Mouse (Mus musculus) macrophage (primary cell): ENCODE data around the gene Ces3a. TPM values are rescaled to one million over a fixed set of nuclear protein-coding genes. Genes with fewer than 3 reads are reported as not detected.
"Not testable (repeated sequence)": the region's sequence is repeated elsewhere in the genome, so short reads cannot be mapped to it uniquely, and the experiment has no call there.

ENCODE experiments used
- H3K27ac ChIP-seq: fragments of 350-480 bp; formaldehyde crosslinking; 2 replicates; pipeline ENCODE4 v1.9.0; 2021
- H3K36me3 ChIP-seq: fragments of 350-480 bp; formaldehyde crosslinking; 2 replicates; pipeline ENCODE4 v1.9.0; 2021; ENCODE audit errors: inconsistent target
- H3K4me3 ChIP-seq: fragments of 350-480 bp; formaldehyde crosslinking; 2 replicates; pipeline ENCODE4 v1.9.0; 2021; ENCODE audit errors: inconsistent target
- H3K79me2 ChIP-seq: fragments of 350-480 bp; formaldehyde crosslinking; 2 replicates; pipeline ENCODE4 v1.9.0; 2021; ENCODE audit errors: inconsistent target
- WGBS: methylation state at CpG from one replicate; pipeline ENCODE4 v1.1.7; 2026; ENCODE audit warnings: inconsistent platforms; ENCODE audit not compliant: missing documents; 5-methylcytosine and 5-hydroxymethylcytosine counted together
- polyA plus RNA-seq: library from polyadenylated mRNA; stranded (reverse); fragments of 250-400 nt; gene quantifications from 3 replicates; pipeline ENCODE4 v1.2.4, GENCODE M21; 2018; ENCODE audit warnings: inconsistent platforms

The Ces3a gene
- polyA plus RNA-seq, 1 experiment from 2014 or later = not detected

DNA sequence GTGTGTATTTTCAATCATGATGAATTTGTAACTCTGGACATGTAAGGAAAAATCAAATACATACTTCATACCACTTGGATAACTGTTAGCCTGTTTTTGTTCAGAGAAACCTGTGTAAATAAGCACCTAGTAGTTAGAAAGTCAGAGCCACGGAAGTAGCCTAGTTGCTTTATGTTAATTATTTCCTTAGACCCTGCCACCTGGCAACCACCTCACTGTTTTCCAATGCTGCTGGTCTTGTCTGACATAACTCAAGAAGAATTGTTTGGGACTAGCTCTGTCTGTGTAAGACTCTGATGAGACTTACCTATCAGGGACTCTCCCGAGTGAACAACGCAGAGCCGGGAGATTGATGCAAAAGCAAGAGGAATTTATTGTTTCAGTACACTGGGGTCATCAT is 28.2 kb downstream of the Ces3a start:
- Histone ChIP-seq H3K27ac (no peak overlapping the region), H3K36me3 (no peaks in the 10 kb centered on the region), H3K4me3 (no peak overlapping the region), H3K79me2 (no peaks in the 10 kb centered on the region)
- 95% methylated on average over 4 of the region's 4 CpGs for WGBS

DNA sequence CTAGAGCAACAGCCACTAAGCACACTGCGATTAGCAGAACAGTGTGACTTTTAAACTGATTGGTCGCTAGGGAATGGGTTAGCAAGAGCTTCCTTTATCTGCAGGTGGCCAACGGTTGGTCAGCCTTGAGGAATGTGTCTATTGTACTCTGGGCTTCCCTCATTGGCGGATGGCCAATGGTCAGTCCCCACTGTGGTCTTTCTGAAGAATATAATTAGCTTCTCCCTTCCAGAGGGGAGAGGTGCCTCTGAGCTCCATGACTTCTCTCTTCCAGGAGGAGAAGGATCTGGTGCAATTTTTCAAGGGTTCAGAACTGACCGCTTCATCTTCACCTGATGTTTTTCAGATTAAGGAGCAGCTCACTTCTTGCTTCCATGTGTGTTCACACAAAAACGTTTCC is 28.7 kb downstream of the Ces3a start:
- no peak overlapping the region for H3K4me3 ChIP-seq
- H3K27ac ChIP-seq = no peak overlapping the region
- H3K36me3 ChIP-seq = no peaks in the 10 kb centered on the region
- 88% methylated on average over 5 of the region's 6 CpGs for WGBS
- no peaks in the 10 kb centered on the region for H3K79me2 ChIP-seq

DNA sequence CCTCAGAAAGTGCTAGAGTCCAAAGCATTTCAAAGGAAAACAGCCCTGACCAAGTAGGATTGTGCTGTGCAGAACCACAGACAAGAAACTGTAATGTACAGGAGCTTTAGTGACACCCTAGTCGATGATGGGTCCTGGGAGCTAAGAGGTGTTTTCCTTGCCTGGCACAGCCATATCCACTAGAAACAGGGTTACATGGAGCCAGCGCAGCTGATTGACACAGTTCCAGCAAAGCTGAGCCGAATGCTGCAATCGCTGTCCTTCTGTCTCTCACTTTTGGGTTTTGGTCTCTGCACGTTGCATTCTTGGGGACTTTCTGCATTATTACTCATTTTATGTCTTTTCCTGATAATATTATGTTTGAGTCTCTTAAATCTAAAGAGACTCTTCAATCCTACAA is 30.2 kb downstream of the Ces3a start:
- Histone ChIP-seq H3K36me3 (no peaks in the 10 kb centered on the region), H3K4me3 (no peak overlapping the region), H3K27ac (no peak overlapping the region), H3K79me2 (no peaks in the 10 kb centered on the region)
- WGBS = 93% methylated on average over 5 of the region's 5 CpGs

DNA sequence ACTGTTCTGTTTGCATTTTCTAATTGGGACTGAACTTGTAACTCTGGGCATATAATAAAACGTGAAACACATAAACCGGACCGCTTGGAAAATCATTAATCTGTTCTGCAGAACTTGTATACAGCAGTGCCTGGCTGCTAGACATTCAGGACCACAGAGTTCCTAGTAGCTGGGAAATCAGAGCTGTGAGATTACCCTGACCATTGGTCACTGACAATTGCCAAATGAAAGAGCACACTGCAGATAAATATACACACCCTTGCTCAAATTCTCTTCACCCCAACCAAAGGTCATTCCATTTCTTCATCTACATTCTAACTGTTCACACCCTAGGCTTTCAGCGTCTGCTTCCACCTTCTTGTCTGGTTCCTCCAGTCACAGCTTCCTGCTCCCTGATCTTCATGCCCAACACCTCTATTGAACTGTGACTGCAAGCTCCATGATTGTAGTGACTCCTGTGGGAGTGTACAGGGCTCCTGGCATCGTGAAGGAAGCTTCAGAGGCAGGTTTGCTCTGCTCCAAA is 32.5 kb downstream of the Ces3a start:
- Histone ChIP-seq H3K4me3 (no peak overlapping the region), H3K79me2 (no peaks in the 10 kb centered on the region), H3K36me3 (no peaks in the 10 kb centered on the region), H3K27ac (no peak overlapping the region)
- 70% methylated on average over 5 of the region's 5 CpGs for WGBS

DNA sequence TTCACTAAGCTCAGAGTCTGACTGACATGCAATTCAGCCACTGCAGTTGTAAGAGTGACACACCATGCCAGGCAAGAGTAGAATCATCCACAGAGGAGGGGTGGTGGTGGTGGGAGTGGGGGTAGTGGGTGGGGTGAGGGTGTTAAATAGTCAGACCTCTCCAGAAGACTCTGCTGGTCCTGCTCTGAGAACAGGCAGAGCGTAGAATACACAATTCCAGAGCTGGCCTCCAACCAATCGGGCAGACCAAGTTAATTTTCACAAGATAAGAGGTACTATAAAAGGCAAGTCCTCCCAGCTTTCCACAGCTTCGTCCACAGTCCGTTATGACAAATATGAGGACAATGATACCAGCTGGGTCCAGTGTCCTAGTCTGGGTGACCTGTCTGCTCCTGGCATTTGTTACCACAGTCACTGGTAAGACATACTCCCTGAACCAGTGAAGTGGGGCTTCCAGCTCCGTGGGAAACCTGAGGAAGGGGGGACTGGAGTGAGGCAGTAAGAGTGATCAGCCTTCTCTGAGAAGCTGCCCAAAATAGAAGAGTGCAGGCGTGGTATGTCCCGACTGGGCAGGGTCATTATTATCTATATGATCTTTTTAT is 35.1 kb downstream of the Ces3a start, which contains the start of gene Ces3b:
Gene Ces3b (plus strand): TSS at position 305 of the 602 bp plus-strand sequence.
- 78% methylated on average over 6 of the region's 7 CpGs for WGBS
- H3K27ac ChIP-seq = no peak within 1 kb of the TSS
- H3K36me3 ChIP-seq = no peaks in the 10 kb centered on the region
- H3K79me2 ChIP-seq = no peaks in the 10 kb centered on the region
- no peak within 1 kb of the TSS for H3K4me3 ChIP-seq

DNA sequence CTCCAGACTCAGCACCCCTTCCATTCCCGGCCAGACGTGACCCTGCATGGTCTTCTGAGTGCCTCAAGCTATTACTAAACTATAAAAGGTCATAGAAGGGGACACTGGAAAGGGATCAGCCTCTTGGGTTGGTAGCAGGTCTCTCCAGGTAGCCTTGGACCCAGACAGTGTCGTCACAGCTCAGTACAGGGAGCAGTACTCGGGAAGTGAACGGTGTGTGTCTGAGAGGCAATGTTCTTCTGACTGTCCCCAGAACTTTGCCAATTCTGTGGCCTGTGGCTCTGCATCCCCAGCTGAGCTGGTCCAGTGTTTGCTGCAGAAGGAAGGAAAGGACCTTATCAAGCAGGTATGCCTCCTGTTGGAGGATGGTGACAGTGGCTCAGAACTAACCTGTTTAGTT is 39.8 kb downstream of the Ces3a start:
- WGBS = 88% methylated on average over 2 of the region's 5 CpGs
- not testable (repeated sequence) for H3K79me2 ChIP-seq, H3K27ac ChIP-seq, H3K4me3 ChIP-seq, H3K36me3 ChIP-seq

DNA sequence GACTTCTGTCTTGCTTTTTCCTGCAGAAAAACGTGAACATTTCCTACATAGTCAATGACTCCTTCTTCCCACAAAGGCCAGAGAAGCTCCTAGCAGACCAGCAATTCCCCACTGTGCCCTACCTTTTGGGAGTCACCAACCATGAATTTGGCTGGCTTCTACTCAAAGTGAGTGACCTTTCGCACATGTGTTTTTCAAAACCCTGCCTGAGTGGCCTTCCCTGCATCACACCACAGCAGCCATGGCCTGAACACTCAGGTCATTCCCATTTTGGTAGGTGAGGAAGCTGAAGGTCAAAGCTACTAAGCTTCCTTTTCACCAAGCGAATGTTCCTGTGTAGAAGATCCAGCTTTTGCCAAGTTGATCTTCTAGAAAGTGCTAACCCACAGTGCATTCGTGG is 40.2 kb downstream of the Ces3a start:
- H3K79me2 ChIP-seq = no peaks in the 10 kb centered on the region
- no peak overlapping the region for H3K4me3 ChIP-seq
- 67% methylated on average over 4 of the region's 4 CpGs for WGBS
- no peaks in the 10 kb centered on the region for H3K36me3 ChIP-seq
- H3K27ac ChIP-seq = no peak overlapping the region

GRCm38 (mm10) chr8:105093992-105094391 is 45.6 kb downstream of the Ces3a start:
- Histone ChIP-seq H3K36me3 (no peaks in the 10 kb centered on the region), H3K4me3 (no peak overlapping the region), H3K79me2 (no peaks in the 10 kb centered on the region), H3K27ac (no peak overlapping the region)
- 64% methylated on average over 3 of the region's 3 CpGs for WGBS

GRCm38 (mm10) chr8:105102101-105102785 is 53.8 kb downstream of the Ces3a start:
- not testable (repeated sequence) for H3K79me2 ChIP-seq, H3K36me3 ChIP-seq, H3K27ac ChIP-seq, H3K4me3 ChIP-seq
- 86% methylated on average over 4 of the region's 4 CpGs for WGBS

DNA sequence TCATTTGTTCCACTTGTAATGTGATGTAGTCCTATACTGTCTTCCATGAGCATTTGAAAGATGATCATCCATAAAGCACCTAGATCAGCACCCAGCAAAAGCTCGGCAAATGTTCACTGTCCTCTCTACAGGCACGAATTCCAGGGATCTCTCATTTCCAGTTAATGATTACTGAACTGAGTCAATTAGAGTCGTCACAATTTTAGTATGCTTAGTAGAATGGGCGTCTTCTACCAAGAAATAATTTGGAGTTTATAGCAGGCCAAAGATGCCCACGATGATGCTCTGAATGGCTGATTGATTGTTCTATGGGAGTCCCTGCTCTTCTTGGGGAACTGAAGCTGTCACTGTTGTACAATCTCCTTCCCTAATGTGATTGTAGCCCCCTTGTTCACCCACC is 55.3 kb downstream of the Ces3a start:
- H3K36me3 ChIP-seq, H3K79me2 ChIP-seq, H3K4me3 ChIP-seq, H3K27ac ChIP-seq: not testable (repeated sequence)
- WGBS = 92% methylated on average over 5 of the region's 5 CpGs

DNA sequence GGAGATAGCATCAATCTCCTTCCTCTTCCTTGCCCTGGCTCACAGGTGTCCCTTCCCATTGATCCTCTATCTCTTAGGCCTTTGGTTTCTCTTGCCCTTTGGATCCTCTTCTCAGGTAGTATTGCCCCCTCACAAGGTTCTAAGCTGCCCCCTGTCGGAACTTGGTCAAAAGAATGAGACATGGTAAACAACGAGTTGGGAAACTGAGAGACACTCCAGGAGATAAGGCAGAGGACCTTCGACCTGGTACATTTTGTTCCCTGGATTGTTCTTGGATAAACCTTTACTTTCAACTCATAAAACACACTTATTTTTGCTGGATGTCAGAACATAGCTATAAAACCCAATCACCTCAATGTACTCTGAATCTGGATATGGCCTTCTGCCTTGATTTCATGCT is 55.8 kb downstream of the Ces3a start:
- H3K4me3 ChIP-seq = no peak overlapping the region
- no peaks in the 10 kb centered on the region for H3K79me2 ChIP-seq
- H3K36me3 ChIP-seq = no peaks in the 10 kb centered on the region
- 85% methylated on average over 3 of the region's 3 CpGs for WGBS
- H3K27ac ChIP-seq = no peak overlapping the region

Other genes with a start within 250 kb of the Ces3a start
- not detected in 3 replicates for gene Ces2b, start 217.0 kb upstream of the Ces3a start, polyA plus RNA-seq
- gene Ces2c, start 201.5 kb upstream of the Ces3a start, polyA plus RNA-seq = not detected in 3 replicates
- not detected in 3 replicates for gene Ces2e, start 122.3 kb upstream of the Ces3a start, polyA plus RNA-seq
- not detected in 3 replicates for gene Ces2f, start 101.2 kb upstream of the Ces3a start, polyA plus RNA-seq
- not detected in 3 replicates for gene Ces2g, start 86.9 kb upstream of the Ces3a start, polyA plus RNA-seq
- gene Ces2h, start 47.7 kb upstream of the Ces3a start, polyA plus RNA-seq = not detected in 3 replicates
- gene Ces3b, start 35.2 kb downstream of the Ces3a start, polyA plus RNA-seq = not detected in 3 replicates
- not detected in 3 replicates for gene Ces4a, start 83.2 kb downstream of the Ces3a start, polyA plus RNA-seq
- 59.1 to 125 TPM (median 65.1 TPM) in 3 replicates for gene Cbfb, start 122.1 kb downstream of the Ces3a start, polyA plus RNA-seq
- gene D230025D16Rik, start 176.5 kb downstream of the Ces3a start, polyA plus RNA-seq = 15.2 to 26.7 TPM (median 16.3 TPM) in 3 replicates
- gene B3gnt9, start 206.6 kb downstream of the Ces3a start, polyA plus RNA-seq = 1.8 to 2.8 TPM (median 2.4 TPM) in 3 replicates
- gene Tradd, start 216.0 kb downstream of the Ces3a start, polyA plus RNA-seq = 8.4 to 20.0 TPM (median 19.9 TPM) in 3 replicates
- 2.1 to 7.5 TPM (median 3.9 TPM) in 3 replicates for gene Fbxl8, start 216.0 kb downstream of the Ces3a start, polyA plus RNA-seq
- gene Hsf4, start 221.2 kb downstream of the Ces3a start, polyA plus RNA-seq = 2.9 to 8.0 TPM (median 3.4 TPM) in 3 replicates
- gene Nol3, start 227.5 kb downstream of the Ces3a start, polyA plus RNA-seq = 0.16 to 0.77 TPM (median 0.73 TPM) in 3 replicates
- 0.79 to 3.9 TPM (median 1.5 TPM) in 3 replicates for gene 4931428F04Rik, start 241.3 kb downstream of the Ces3a start, polyA plus RNA-seq
- gene Exoc3l, start 247.5 kb downstream of the Ces3a start, polyA plus RNA-seq = 0.19 to 0.32 TPM in 2 of 3 replicates, not detected in the other
- 30.2 to 47.0 TPM (median 34.1 TPM) in 3 replicates for gene E2f4, start 249.1 kb downstream of the Ces3a start, polyA plus RNA-seq